Mouse (Mus musculus) retina, adult 2 months (tissue): Measurements from ENCODE around the gene Nploc4.
"Not testable (repeated sequence)": the region's sequence is repeated elsewhere in the genome, so short reads cannot be mapped to it uniquely, and the experiment has no call there.

Source experiments
- DNase-seq: peaks from one replicate; pipeline ENCODE4 v3.0.0-alpha.2; 2012; ENCODE audit warnings: low read depth, low spot score

Nploc4 gene

DNA sequence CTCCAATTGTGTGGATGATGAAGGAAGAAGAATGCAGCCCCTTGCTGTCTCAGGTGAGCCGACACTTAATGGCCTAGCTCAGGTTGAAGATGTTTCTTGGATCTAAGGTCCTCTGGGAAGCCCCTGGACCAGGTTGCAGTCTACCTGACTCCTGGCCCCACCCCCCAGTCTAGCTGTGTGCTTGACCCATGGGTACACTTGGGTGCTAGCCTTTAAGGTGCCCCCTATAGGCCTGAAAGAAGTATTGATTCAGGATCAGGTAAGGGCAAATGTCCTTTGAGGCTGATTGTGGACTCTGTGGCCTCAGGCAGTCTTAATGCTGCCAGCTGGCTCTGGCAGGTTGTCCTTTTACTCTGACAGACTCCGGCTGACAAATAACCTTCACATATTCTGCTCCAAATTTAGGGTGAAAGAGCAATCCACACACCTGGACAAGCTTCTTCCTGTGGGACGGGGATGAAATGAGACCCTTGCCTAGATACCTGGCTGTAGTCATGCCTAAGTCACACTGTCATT lies 5.3 kb upstream of the Nploc4 start:
- no peak for DNase-seq

DNA sequence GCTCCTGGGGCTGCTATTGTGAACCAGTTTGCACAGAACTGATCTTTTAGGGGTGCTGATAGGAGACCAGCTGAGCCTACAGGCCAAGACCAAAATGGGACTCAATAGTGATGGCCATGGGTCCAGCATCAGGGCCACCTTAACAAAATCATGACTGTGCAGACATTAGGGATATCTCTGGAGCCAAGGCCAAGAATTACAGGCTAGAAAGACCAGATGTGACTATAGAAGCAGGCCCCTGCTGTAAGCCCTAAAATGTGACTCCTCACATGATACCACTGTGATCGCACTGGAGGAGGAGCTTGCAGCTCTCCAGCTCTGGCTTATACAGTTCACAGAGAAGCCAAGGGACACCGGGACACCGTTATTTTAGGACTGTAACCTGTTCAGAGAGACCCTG lies 4.8 kb upstream of the Nploc4 start, which contains the start of gene Tspan10:
TSS of gene Tspan10 (plus strand) at position 301 of the 400 bp plus-strand sequence.
- no peak for DNase-seq

DNA sequence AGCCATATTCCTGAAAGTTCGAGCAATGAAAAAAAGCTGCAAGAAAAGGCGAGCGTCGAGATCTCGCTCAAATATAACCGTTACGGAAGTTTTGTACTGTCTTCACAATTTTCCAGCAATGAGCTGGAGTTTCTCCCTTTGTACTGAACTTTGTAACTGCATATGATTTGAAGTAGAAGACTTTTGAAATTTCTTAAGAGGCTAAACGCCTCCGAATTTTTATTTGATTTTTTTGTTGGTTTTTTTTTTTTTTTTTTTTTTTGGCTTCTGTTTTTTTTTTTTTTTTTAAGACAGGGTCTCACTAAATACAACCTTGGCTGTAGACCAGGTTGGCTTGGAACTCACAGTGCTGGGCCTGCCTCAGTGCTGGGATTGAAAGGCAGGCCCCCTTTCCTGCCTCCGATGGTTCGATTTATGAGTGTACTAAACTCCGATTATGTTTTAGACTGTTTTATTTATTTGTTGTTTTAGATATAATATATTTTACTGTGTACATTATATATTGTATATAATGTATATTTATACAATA lies 413 bp upstream of the Nploc4 start:
- no peak for DNase-seq

GRCm38 (mm10) chr11:120426727-120427126 lies 10.8 kb downstream of the Nploc4 start:
- DNase-seq: no peak

GRCm38 (mm10) chr11:120423569-120424295 lies 13.8 kb downstream of the Nploc4 start:
- DNase-seq: no peak

DNA sequence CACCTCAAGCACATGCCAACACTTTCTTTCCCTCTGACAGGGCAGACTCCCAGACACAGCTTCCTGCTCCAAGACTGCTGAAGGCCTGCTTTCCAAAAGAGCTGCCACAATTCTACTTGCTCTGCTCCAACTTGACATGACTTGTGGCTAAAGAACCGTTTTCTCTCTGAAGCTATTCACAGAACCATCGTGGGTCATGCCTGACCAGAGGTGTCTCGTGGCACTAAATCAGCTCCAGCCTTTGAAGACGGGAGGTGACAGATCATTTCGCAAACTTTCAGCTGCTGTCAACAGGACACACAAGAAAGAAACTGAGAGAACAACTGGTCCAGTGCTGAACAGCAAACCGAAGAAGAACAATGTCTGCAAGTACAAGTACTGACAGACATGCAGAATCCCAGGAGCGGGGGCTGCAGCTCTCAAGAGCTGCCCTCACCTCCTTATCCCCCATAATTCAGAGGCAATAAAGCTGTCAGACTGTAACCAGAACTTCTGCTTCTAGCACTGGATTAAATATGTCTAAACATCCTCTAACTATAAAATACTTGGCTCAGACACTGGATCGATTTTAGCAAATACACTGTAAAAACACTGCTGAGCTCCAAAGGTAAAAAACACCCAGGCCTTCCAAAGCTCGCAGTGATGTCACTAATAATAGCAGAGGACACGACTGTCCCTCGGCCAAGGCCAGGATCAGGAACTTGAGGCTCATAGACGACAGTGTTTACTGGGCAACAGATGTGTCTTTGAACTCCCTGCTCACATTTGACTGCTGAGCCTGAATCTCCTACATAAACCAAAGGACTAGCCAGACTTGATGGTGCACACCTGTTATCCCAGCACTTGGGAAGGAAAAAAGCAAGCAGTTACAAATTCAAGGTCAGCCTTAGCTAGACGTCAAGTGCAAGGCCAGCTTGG lies 14.6 kb downstream of the Nploc4 start:
- DNase-seq: no peak

- DNase-seq: no peak
Observed at GRCm38 (mm10) chr11:120418592-120418991, 18.9 kb downstream of the Nploc4 start.

DNA sequence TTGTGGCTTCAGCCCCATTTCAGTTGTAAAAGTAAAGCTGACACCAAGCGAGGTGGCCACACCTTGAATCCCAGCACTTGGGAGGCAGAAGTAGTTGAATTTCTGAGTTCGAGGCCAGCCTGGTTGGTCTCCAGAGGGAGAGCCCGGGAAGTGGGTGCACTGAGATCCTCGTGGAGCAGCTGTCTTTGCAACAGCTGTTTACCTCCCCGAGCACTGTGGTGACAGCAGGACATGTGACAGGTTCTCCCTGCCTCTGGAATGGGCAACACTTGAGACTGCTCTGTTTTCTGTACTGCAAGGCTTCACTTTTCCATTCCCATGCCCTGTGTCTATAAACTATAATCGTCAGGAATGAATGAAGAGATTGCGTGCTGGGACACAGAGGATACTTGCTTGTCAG lies 19.7 kb downstream of the Nploc4 start:
- no peak for DNase-seq

DNA sequence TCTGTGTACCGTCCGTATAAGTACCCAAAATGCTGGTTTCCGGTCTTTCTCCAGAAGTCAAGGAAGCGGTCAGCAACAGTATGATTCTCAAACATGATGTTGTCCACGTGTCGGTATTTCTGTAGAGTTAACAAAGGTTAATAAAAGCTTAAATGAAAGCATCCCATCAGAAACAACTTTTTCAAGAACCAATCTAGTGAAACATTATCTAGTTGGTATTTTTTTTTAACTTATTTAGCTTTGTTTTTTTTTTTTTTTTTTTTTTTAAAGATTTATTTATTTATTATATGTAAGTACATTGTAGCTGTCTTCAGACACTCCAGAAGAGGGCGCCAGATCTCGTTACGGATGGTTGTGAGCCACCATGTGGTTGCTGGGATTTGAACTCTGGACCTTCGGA lies 23.9 kb downstream of the Nploc4 start:
- DNase-seq: not testable (repeated sequence)

- DNase-seq: no peak
Observed at GRCm38 (mm10) chr11:120406445-120406844, 31.1 kb downstream of the Nploc4 start.

GRCm38 (mm10) chr11:120405867-120406266 lies 31.6 kb downstream of the Nploc4 start:
- DNase-seq: no peak

DNA sequence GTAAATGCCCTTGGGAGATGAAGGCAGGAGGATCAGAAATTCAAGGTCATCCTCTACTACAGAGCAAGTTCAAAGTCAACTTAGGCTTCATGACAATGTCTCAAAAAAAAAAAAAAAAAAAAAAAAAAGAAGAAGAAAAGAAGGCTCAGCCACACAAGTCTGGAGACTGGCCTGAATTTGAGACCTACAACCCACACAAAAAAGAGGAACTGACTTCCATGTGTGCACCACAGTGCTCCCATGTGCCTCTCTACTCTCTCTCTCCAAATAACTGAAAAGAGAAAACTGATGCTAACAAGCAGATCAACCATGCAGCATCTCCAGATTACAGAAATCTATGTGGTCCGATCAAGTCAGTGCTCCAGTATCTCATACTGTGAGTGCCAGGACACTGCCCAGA lies 32.7 kb downstream of the Nploc4 start:
- DNase-seq: no peak

GRCm38 (mm10) chr11:120399319-120399718 lies 38.2 kb downstream of the Nploc4 start:
- no peak for DNase-seq

GRCm38 (mm10) chr11:120397602-120398001 lies 39.9 kb downstream of the Nploc4 start:
- no peak for DNase-seq

- DNase-seq: no peak
Observed at GRCm38 (mm10) chr11:120395661-120396060, 41.8 kb downstream of the Nploc4 start.

GRCm38 (mm10) chr11:120388580-120388979 lies 48.9 kb downstream of the Nploc4 start:
- no peak for DNase-seq

DNA sequence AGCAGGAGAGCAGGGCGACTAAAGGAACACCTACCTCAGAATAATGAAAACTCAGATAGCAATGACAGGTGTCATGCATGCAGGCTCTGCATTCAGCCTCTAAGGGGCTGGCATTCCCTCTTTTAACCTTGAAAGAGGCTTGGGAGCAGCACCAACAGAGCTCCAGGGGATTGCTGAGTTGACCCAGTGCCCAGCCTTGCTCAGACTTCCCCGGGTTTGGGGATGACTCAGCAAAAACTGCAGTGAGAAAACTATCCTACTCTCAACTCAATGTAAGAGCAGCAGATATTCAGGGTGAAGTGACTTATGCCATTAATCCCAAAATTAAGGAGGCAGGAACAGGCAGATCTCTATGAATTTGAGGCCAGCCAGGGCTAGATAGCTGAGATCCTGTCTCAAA lies 50.4 kb downstream of the Nploc4 start:
- DNase-seq: no peak

GRCm38 (mm10) chr11:120386632-120387031 lies 50.9 kb downstream of the Nploc4 start:
- DNase-seq: no peak

DNA sequence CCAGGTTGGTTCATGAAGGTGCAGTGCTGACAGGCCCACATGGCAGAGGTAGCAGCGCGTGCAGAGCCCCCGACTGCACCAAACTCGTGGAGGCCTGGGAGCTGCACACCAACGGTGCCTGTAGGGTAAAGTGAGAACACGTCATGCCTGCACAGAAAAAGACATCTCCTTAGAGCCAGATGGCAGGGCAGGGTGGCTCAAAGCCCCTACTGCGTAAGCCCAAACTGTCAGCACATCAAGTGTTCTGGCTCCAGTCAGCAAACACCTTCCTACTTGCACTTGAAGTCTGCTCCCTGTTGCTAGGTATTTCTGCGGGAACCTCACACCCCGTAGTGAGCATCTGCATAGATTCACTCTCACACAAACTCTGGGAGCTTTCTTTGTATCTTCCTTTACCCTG lies 55.0 kb downstream of the Nploc4 start:
- no peak for DNase-seq

- DNase-seq: no peak
Observed at GRCm38 (mm10) chr11:120381157-120381556, 56.4 kb downstream of the Nploc4 start.

DNA sequence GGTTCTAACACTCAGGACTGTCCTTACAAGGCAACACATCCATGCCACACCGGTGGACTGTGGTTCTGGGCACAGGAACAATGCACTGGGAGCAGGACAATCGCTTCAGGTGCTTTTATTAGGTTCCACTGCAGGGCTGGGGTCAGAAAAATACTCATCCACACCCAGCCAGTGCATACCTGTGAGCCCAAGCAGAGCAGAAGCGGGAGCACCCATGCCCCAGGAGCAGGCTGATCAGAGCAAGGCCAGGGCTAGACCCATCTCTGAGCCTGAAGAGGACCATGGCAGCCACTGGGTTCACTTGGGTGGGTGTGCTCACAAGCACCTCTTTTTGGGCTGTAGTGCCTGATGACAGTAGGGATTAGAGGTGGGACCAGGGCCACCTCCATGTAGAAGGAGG lies 57.2 kb downstream of the Nploc4 start:
- DNase-seq: no peak
